Mouse (Mus musculus) erythroblast, embryonic 14.5 days (primary cell): ENCODE data around the gene Xrcc2.

ENCODE experiments used
- GATA1 ChIP-seq: IDR thresholded peaks from 2 replicates; pipeline ENCODE4 v1.6.1; 2012; ENCODE audit warnings: low read length, inconsistent platforms, mixed read lengths
- TAL1 ChIP-seq: IDR thresholded peaks from 3 replicates; pipeline ENCODE4 v1.6.1; 2012; ENCODE audit warnings: low read length, inconsistent platforms, mixed read lengths

GRCm38 (mm10) chr5:25666684-25667083 lies 38.9 kb downstream of the Xrcc2 start:
- TF ChIP-seq TAL1 (no peak), GATA1 (no peak)
